Mouse (Mus musculus): Measurements from ENCODE around the gene Cdc14b. TPM values are rescaled to one million over a fixed set of nuclear protein-coding genes. Genes with fewer than 3 reads are reported as not detected.

Cdc14b gene
- 14.8 and 17.5 TPM in 2 replicates for polyA plus RNA-seq (2015; fragmentation: Nextera tagmentation; extraction: Ambion mirVana)

DNA sequence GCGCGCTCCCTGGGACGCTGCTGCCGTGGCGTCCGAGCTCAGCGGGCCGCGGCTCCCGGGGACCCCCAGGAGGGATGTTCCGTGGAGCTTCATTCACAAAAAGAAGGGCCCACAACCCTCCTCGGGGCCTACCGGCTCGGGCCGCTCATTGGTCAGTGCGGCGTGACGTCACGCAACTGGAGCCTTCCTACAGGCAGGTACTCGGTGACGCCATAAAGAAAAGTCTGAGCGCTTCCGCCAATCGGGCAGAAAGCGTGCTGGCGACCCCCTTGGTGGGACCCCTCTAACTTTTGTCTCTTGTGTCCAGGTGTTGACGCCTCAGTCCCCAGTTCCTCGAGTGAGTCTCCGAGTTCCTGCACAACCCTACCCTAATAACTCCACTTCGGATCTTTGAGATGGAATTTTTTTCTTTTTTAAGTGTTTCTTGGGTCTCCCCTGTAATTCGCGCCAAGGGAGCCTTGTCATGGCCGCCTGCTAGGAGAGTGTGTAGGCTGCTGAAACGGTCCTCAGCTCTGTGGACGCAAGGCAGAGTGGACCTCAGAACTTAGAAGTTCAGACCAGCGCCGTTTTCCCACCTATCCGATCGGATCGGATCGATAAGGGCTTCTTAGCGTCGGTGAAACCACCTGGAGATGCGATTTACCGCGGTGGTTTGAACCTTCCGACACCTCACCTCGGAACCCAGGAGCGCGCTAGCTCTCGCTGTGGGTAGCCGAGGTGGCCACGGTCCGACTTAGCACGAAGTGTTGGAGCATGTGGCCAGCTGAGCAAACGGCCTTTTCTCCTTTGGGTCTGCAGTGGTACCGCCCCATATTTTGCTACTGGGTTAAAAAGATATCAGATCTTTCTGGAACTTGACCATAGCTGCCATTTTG, at the start of gene Cdc14b:
Cdc14b (minus strand) TSS at position 412 of the 875 bp plus-strand sequence.
- Histone ChIP-seq H3K9me3 (replicated peaks) (no peaks in the 10 kb centered on the region), H3K4me2 (peak within 1 kb of the TSS; percentile 100), H3K27ac (no peak within 1 kb of the TSS), H3K9ac (peak within 1 kb of the TSS; percentile 74), H3K27me3 (peaks cover 3% of the 10 kb centered on the region; the same call in 1 of the 2 replicates), H3K4me3 (replicated peaks) (peak within 1 kb of the TSS; percentile 74), H3K4me1 (peaks cover 19% of the 10 kb centered on the region), H3K36me3 (no peaks in the 10 kb centered on the region)
- ATAC-seq (replicated peaks; ENCODE audit: low FRiP score) = peak; percentile 96
- under 1% methylated on average over 57 of the region's 57 CpGs for WGBS

DNA sequence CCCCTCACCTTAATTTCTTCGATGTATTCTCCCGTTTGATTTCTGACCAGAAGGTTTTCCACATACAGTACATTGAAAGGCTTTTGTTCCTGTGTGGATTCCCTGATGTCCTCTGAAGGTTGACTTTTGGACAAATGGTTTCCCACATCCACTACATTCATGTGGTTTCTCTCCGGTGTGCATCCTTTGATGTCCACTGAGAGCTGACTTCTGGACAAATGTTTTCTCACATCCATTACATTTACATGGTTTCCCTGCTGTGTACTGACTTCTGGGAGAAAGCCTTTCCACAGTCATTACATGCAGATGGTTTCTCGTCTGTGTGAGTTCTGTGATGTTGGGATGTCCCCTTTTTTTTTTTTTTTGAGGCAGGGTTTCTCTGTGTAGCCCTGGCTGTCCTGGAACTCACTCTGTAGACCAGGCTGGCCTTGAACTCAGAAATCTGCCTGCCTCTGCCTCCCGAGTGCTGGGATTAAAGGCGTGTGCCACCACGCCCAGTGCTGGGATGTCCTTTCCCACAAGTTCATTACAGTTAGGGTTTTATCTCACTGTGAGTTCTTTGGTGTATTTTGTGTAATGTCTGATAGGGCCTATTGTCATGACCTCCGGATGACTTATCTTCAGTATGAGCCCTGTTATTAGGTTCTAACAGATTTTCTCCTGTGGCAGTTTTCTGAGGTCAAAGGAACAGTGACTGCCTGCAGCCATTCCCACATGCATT, 47.6 kb upstream of the Cdc14b start:
- no peaks in the 10 kb centered on the region for H3K4me1 ChIP-seq
- no peaks in the 10 kb centered on the region for H3K9me3 ChIP-seq (replicated peaks)
- H3K27ac ChIP-seq = no peak overlapping the region
- H3K36me3 ChIP-seq = no peaks in the 10 kb centered on the region
- no peak overlapping the region for H3K9ac ChIP-seq
- no peaks in the 10 kb centered on the region for H3K27me3 ChIP-seq
- H3K4me2 ChIP-seq = no peak overlapping the region
- WGBS = 76% methylated on average over 8 of the region's 8 CpGs
- no peak overlapping the region for H3K4me3 ChIP-seq (replicated peaks)
- no peak for ATAC-seq (replicated peaks; ENCODE audit: low FRiP score)

GRCm38 (mm10) chr13:64320334-64320733, 45.2 kb upstream of the Cdc14b start:
- no peaks in the 10 kb centered on the region for H3K9me3 ChIP-seq (replicated peaks)
- 78% methylated on average over 8 of the region's 8 CpGs for WGBS
- H3K4me2 ChIP-seq = no peak overlapping the region
- 0 out of 2 replicates have a peak, but pooled peaks cover 2% of the 10 kb centered on the region for H3K4me1 ChIP-seq
- no peak overlapping the region for H3K9ac ChIP-seq
- ATAC-seq (replicated peaks; ENCODE audit: low FRiP score) = no peak
- no peak overlapping the region for H3K27ac ChIP-seq
- no peaks in the 10 kb centered on the region for H3K36me3 ChIP-seq
- no peaks in the 10 kb centered on the region for H3K27me3 ChIP-seq
- no peak overlapping the region for H3K4me3 ChIP-seq (replicated peaks)

GRCm38 (mm10) chr13:64319782-64320181, 44.7 kb upstream of the Cdc14b start:
- no peaks in the 10 kb centered on the region for H3K9me3 ChIP-seq (replicated peaks)
- no peak overlapping the region for H3K4me3 ChIP-seq (replicated peaks)
- no peak overlapping the region for H3K27ac ChIP-seq
- H3K9ac ChIP-seq = no peak overlapping the region
- no peaks in the 10 kb centered on the region for H3K36me3 ChIP-seq
- no peaks in the 10 kb centered on the region for H3K27me3 ChIP-seq
- H3K4me1 ChIP-seq = 0 out of 2 replicates have a peak, but pooled peaks cover 2% of the 10 kb centered on the region
- H3K4me2 ChIP-seq = no peak overlapping the region
- ATAC-seq (replicated peaks; ENCODE audit: low FRiP score) = no peak

DNA sequence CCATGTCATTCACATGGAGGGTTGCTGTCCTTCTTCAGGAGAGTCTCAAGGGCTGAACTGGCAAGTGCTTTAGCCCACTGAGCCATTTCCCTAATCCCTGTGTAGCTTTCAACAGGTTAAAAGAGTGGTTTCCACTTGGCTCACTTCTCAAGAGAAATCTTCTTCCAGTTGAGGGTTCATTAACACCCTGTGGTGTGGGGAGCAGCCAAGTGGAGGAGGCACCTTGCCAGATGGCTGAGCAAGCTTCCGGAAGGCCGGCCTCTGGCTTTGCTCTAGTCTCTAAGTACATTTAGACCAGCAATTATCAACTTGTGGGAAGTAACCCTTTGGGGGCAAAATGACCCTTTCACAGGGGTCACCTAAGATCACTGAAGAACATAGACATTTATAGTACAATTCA, 43.3 kb upstream of the Cdc14b start:
- no peaks in the 10 kb centered on the region for H3K9me3 ChIP-seq (replicated peaks)
- 0 out of 2 replicates have a peak, but pooled peaks cover 2% of the 10 kb centered on the region for H3K4me1 ChIP-seq
- H3K36me3 ChIP-seq = no peaks in the 10 kb centered on the region
- 48% methylated on average over 2 of the region's 2 CpGs for WGBS
- H3K27me3 ChIP-seq = no peaks in the 10 kb centered on the region
- H3K9ac ChIP-seq = no peak overlapping the region
- no peak for ATAC-seq (replicated peaks; ENCODE audit: low FRiP score)
- no peak overlapping the region for H3K4me3 ChIP-seq (replicated peaks)
- H3K27ac ChIP-seq = no peak overlapping the region
- no peak overlapping the region for H3K4me2 ChIP-seq

GRCm38 (mm10) chr13:64315483-64316050, 40.5 kb upstream of the Cdc14b start:
- Histone ChIP-seq H3K36me3 (no peaks in the 10 kb centered on the region), H3K4me1 (peaks cover 18% of the 10 kb centered on the region), H3K27ac (no peak overlapping the region), H3K4me3 (replicated peaks) (no peak overlapping the region), H3K9ac (no peak overlapping the region), H3K9me3 (replicated peaks) (no peaks in the 10 kb centered on the region), H3K4me2 (no peak overlapping the region), H3K27me3 (no peaks in the 10 kb centered on the region)
- 2% methylated on average over 3 of the region's 3 CpGs for WGBS
- ATAC-seq (replicated peaks; ENCODE audit: low FRiP score) = no peak

DNA sequence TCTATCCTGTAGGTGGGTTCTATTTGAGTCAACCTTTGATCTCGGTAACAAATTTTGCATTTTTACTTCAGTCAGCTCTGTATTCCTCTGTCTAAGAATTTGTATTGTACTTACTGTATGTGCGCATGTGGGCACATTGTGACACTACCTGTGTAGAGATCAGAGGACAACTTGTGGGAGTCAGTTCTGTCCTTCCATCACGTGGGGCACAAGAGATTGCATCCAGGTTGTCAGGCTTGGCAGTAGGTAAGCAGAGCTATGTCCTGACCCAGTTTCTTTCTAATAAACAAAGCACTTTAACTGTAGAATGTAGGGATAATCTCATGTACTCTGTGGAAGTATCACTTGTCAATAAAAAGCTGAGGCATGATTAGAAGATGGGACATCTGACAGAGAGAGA, 39.0 kb upstream of the Cdc14b start:
- no peak overlapping the region for H3K27ac ChIP-seq
- H3K4me2 ChIP-seq = no peak overlapping the region
- no peak overlapping the region for H3K4me3 ChIP-seq (replicated peaks)
- no peaks in the 10 kb centered on the region for H3K36me3 ChIP-seq
- no peaks in the 10 kb centered on the region for H3K9me3 ChIP-seq (replicated peaks)
- H3K9ac ChIP-seq = no peak overlapping the region
- H3K27me3 ChIP-seq = no peaks in the 10 kb centered on the region
- no peak for ATAC-seq (replicated peaks; ENCODE audit: low FRiP score)
- H3K4me1 ChIP-seq = peaks cover 25% of the 10 kb centered on the region
- WGBS = 69% methylated on average over 3 of the region's 3 CpGs

GRCm38 (mm10) chr13:64312916-64313289, 37.8 kb upstream of the Cdc14b start:
- H3K36me3 ChIP-seq = peaks cover 5% of the 10 kb centered on the region
- ATAC-seq (replicated peaks; ENCODE audit: low FRiP score) = peak; percentile 61
- WGBS = 0% methylated on average over 2 of the region's 2 CpGs
- no peaks in the 10 kb centered on the region for H3K27me3 ChIP-seq
- peak overlapping the region; percentile 97 for H3K27ac ChIP-seq
- 0 out of 2 replicates have a peak overlapping the region, but pooled peaks have one; percentile 23 for H3K9ac ChIP-seq
- H3K4me2 ChIP-seq = peak overlapping the region; percentile 65
- peak overlapping the region; percentile 79 for H3K4me3 ChIP-seq (replicated peaks)
- H3K4me1 ChIP-seq = peaks cover 25% of the 10 kb centered on the region
- H3K9me3 ChIP-seq (replicated peaks) = no peaks in the 10 kb centered on the region

- Histone ChIP-seq H3K4me2 (peak within 1 kb of the TSS; percentile 65), H3K27me3 (no peaks in the 10 kb centered on the region), H3K9ac (peak within 1 kb of the TSS; percentile 73), H3K9me3 (replicated peaks) (no peaks in the 10 kb centered on the region), H3K27ac (peak within 1 kb of the TSS; percentile 97), H3K4me1 (peaks cover 29% of the 10 kb centered on the region), H3K36me3 (peaks cover 12% of the 10 kb centered on the region), H3K4me3 (replicated peaks) (peak within 1 kb of the TSS; percentile 79)
- peak; percentile 94 for ATAC-seq (replicated peaks; ENCODE audit: low FRiP score)
- under 1% methylated on average over 70 of the region's 74 CpGs for WGBS
Measured at GRCm38 (mm10) chr13:64312024-64312915, 37.2 kb upstream of the Cdc14b start, which contains the start of gene Aaed1. Aaed1 (minus strand) TSS chr13:64312710.

DNA sequence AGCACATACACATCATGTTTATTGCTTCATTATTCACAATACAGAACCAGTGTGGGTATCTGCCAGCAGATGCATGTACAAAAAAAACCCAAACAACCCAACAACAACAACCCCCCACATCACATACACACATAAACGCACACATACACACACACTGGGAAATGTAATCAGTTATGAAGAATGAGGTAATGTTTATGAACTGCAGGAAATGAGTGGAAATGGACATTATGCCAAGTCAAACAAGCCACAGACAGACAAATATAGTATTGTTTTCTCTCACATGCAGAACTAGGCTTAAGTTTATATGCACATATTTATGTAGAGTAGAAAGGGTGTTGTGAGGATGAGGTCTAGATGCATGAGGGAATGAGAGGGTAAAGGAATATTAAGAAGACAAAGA, 36.2 kb upstream of the Cdc14b start:
- Histone ChIP-seq H3K36me3 (peaks cover 15% of the 10 kb centered on the region), H3K4me2 (peak overlapping the region; percentile 65), H3K27ac (peak overlapping the region; percentile 18; the same call in 1 of the 2 replicates), H3K27me3 (no peaks in the 10 kb centered on the region), H3K4me3 (replicated peaks) (peak overlapping the region; percentile 79), H3K9me3 (replicated peaks) (no peaks in the 10 kb centered on the region), H3K4me1 (peaks cover 31% of the 10 kb centered on the region), H3K9ac (no peak overlapping the region)
- WGBS = 43% methylated on average over 1 of the region's 1 CpGs
- no peak for ATAC-seq (replicated peaks; ENCODE audit: low FRiP score)

- Histone ChIP-seq H3K4me2 (0 out of 2 replicates have a peak overlapping the region, but pooled peaks have one; percentile 65), H3K4me1 (peaks cover 29% of the 10 kb centered on the region), H3K36me3 (peaks cover 15% of the 10 kb centered on the region), H3K27me3 (no peaks in the 10 kb centered on the region), H3K4me3 (replicated peaks) (no peak overlapping the region), H3K9me3 (replicated peaks) (no peaks in the 10 kb centered on the region), H3K9ac (no peak overlapping the region), H3K27ac (no peak overlapping the region)
- no peak for ATAC-seq (replicated peaks; ENCODE audit: low FRiP score)
- 59% methylated on average over 6 of the region's 6 CpGs for WGBS
Measured at GRCm38 (mm10) chr13:64310585-64310984, 35.5 kb upstream of the Cdc14b start.

All from kidney, embryonic 15.5 days (tissue).